Mouse (Mus musculus) liver, adult 2 months (tissue): Measurements from ENCODE around the gene Carm1.

Experiments
- CTCF ChIP-seq: fragments of 200-500 bp; IDR thresholded peaks from 2 replicates; pipeline ENCODE4 v1.5.1; 2011; ENCODE audit warnings: low read depth, low read length, control low read depth
- POLR2A ChIP-seq: fragments of 200-500 bp; IDR thresholded peaks from 2 replicates; pipeline ENCODE4 v1.6.1; 2011; ENCODE audit warnings: low read length, control low read depth; ENCODE audit not compliant: insufficient read depth; ENCODE audit errors: extremely low read depth

GRCm38 (mm10) chr9:21505767-21506166, 40.9 kb upstream of the Carm1 start:
- TF ChIP-seq CTCF (no peak), POLR2A (no peak)
